Mouse (Mus musculus): ENCODE measurements around the gene Tecpr1. TPM values are rescaled to one million over a fixed set of nuclear protein-coding genes. Genes with fewer than 3 reads are reported as not detected.

Gene Tecpr1
- total RNA-seq (2014; fragmentation: Nextera tagmentation): 7.0 and 10.8 TPM in 2 replicates
- 17.5 and 20.1 TPM in 2 replicates for total RNA-seq (2017)
- polyA plus RNA-seq (2012): 5.8 and 6.9 TPM in 2 replicates

- peaks cover 2% of the 10 kb centered on the region for H3K36me3 ChIP-seq (replicated peaks)
- peak within 1 kb of the TSS; percentile 87 for H3K4me3 ChIP-seq (ENCODE audit: low read depth, low read length)
- ATAC-seq (ENCODE audit: extremely low read depth, insufficient number of reproducible peaks, low FRiP score, poor library complexity, severe bottlenecking) (peak; percentile 91), DNase-seq (ENCODE audit: low spot score) (peak; percentile 99)
- no peaks in the 10 kb centered on the region for H3K27me3 ChIP-seq (ENCODE audit: insufficient read depth, low read length)
- H3K4me1 ChIP-seq (ENCODE audit: insufficient read depth, low read depth, low read length): peaks cover 30% of the 10 kb centered on the region
- no peaks in the 10 kb centered on the region for H3K9me3 ChIP-seq (replicated peaks)
- TF ChIP-seq POLR2AphosphoS5 (IDR thresholded peaks at IDR 0.05; ENCODE audit: insufficient replicate concordance, low read depth, low read length) (no peak), TAL1 (conservative IDR thresholded peaks at IDR 0.05; ENCODE audit: low read depth, low read length) (no peak), GATA1 (IDR thresholded peaks at IDR 0.05; ENCODE audit: borderline replicate concordance, low read length) (no peak), GATA2 (IDR thresholded peaks at IDR 0.05; ENCODE audit: borderline replicate concordance, low read depth, low read length) (no peak), CTCF (IDR thresholded peaks at IDR 0.05; ENCODE audit: low read depth, low read length) (no peak)
Measured at GRCm38 (mm10) chr5:144223503-144223862, at the start of gene Tecpr1. TSS of gene Tecpr1 (minus strand) at chr5:144223615.

GRCm38 (mm10) chr5:144271772-144272171, 48.4 kb upstream of the Tecpr1 start:
- ATAC-seq (ENCODE audit: extremely low read depth, insufficient number of reproducible peaks, low FRiP score, poor library complexity, severe bottlenecking): peak; percentile 61
- Histone ChIP-seq H3K9me3 (replicated peaks) (no peaks in the 10 kb centered on the region), H3K36me3 (replicated peaks) (peaks cover 34% of the 10 kb centered on the region), H3K4me3 (ENCODE audit: low read depth, low read length) (no peak overlapping the region), H3K27me3 (ENCODE audit: insufficient read depth, low read length) (no peaks in the 10 kb centered on the region), H3K4me1 (ENCODE audit: insufficient read depth, low read depth, low read length) (peaks cover 18% of the 10 kb centered on the region)
- DNase-seq (ENCODE audit: low spot score): no peak
- no peak for TF ChIP-seq TAL1 (conservative IDR thresholded peaks at IDR 0.05; ENCODE audit: low read depth, low read length)
- TF ChIP-seq CTCF (IDR thresholded peaks at IDR 0.05; ENCODE audit: low read depth, low read length): no peak
- TF ChIP-seq GATA2 (IDR thresholded peaks at IDR 0.05; ENCODE audit: borderline replicate concordance, low read depth, low read length): no peak
- TF ChIP-seq POLR2AphosphoS5 (IDR thresholded peaks at IDR 0.05; ENCODE audit: insufficient replicate concordance, low read depth, low read length): no peak
- no peak for TF ChIP-seq GATA1 (IDR thresholded peaks at IDR 0.05; ENCODE audit: borderline replicate concordance, low read length)

DNA sequence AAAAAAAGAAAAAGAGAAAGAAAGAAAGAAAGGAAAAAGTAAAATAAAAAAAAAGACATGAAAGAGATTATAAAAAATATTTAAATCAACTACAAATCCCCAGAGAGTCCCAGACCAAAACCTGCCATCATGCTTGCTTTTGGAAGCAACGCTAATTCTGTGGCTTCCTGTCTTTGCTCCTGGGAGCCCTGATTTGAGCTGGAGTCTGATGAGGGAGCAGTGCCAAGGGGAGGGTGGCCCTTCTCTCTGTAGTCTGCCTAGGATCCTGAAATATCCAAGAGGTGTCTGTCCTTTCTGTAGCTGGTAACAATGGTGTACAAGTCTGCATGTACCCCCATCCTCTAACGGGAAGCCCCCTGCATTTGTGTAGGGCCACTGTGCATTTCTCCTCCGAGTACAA, 47.7 kb upstream of the Tecpr1 start:
- DNase-seq (ENCODE audit: low spot score): no peak
- Histone ChIP-seq H3K27me3 (ENCODE audit: insufficient read depth, low read length) (no peaks in the 10 kb centered on the region), H3K9me3 (replicated peaks) (no peaks in the 10 kb centered on the region), H3K4me1 (ENCODE audit: insufficient read depth, low read depth, low read length) (peaks cover 18% of the 10 kb centered on the region), H3K4me3 (ENCODE audit: low read depth, low read length) (no peak overlapping the region), H3K36me3 (replicated peaks) (peaks cover 41% of the 10 kb centered on the region)
- TF ChIP-seq GATA2 (IDR thresholded peaks at IDR 0.05; ENCODE audit: borderline replicate concordance, low read depth, low read length): no peak
- TF ChIP-seq TAL1 (conservative IDR thresholded peaks at IDR 0.05; ENCODE audit: low read depth, low read length): no peak
- no peak for TF ChIP-seq POLR2AphosphoS5 (IDR thresholded peaks at IDR 0.05; ENCODE audit: insufficient replicate concordance, low read depth, low read length)
- TF ChIP-seq GATA1 (IDR thresholded peaks at IDR 0.05; ENCODE audit: borderline replicate concordance, low read length): no peak
- TF ChIP-seq CTCF (IDR thresholded peaks at IDR 0.05; ENCODE audit: low read depth, low read length): no peak
- ATAC-seq (ENCODE audit: extremely low read depth, insufficient number of reproducible peaks, low FRiP score, poor library complexity, severe bottlenecking): no peak

- Histone ChIP-seq H3K4me3 (ENCODE audit: low read depth, low read length) (no peak overlapping the region), H3K27me3 (ENCODE audit: insufficient read depth, low read length) (no peaks in the 10 kb centered on the region), H3K36me3 (replicated peaks) (peaks cover 46% of the 10 kb centered on the region), H3K9me3 (replicated peaks) (no peaks in the 10 kb centered on the region), H3K4me1 (ENCODE audit: insufficient read depth, low read depth, low read length) (peaks cover 18% of the 10 kb centered on the region)
- ATAC-seq (ENCODE audit: extremely low read depth, insufficient number of reproducible peaks, low FRiP score, poor library complexity, severe bottlenecking) (no peak), DNase-seq (ENCODE audit: low spot score) (no peak)
- TF ChIP-seq POLR2AphosphoS5 (IDR thresholded peaks at IDR 0.05; ENCODE audit: insufficient replicate concordance, low read depth, low read length) (no peak), CTCF (IDR thresholded peaks at IDR 0.05; ENCODE audit: low read depth, low read length) (no peak), GATA1 (IDR thresholded peaks at IDR 0.05; ENCODE audit: borderline replicate concordance, low read length) (no peak), GATA2 (IDR thresholded peaks at IDR 0.05; ENCODE audit: borderline replicate concordance, low read depth, low read length) (no peak), TAL1 (conservative IDR thresholded peaks at IDR 0.05; ENCODE audit: low read depth, low read length) (no peak)
Measured at GRCm38 (mm10) chr5:144270420-144270819, 47.0 kb upstream of the Tecpr1 start.

DNA sequence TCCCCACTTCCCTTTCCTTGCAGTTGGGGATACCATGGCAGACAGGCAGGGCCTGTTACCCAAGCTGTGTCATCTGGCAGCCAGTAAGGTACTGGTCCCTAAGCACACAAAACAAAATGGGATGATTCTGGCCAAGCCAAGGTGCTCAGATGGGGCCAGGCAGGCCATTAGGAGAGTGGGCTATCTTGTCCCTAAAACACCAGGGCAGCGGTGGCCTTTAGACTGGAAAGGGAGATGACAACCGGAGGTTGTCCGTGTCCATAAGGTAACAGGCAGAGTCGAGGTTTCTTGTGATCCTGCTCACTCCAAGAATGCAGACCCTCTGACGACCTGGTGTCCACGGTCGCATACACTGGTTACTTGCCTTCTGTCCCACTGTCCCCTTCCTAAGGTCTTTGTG, 46.5 kb upstream of the Tecpr1 start:
- no peak for ATAC-seq (ENCODE audit: extremely low read depth, insufficient number of reproducible peaks, low FRiP score, poor library complexity, severe bottlenecking)
- peaks cover 50% of the 10 kb centered on the region for H3K36me3 ChIP-seq (replicated peaks)
- H3K4me1 ChIP-seq (ENCODE audit: insufficient read depth, low read depth, low read length): peaks cover 18% of the 10 kb centered on the region
- H3K9me3 ChIP-seq (replicated peaks): no peaks in the 10 kb centered on the region
- H3K4me3 ChIP-seq (ENCODE audit: low read depth, low read length): no peak overlapping the region
- no peak for DNase-seq (ENCODE audit: low spot score)
- H3K27me3 ChIP-seq (ENCODE audit: insufficient read depth, low read length): no peaks in the 10 kb centered on the region
- TF ChIP-seq CTCF (IDR thresholded peaks at IDR 0.05; ENCODE audit: low read depth, low read length) (no peak), GATA2 (IDR thresholded peaks at IDR 0.05; ENCODE audit: borderline replicate concordance, low read depth, low read length) (no peak), GATA1 (IDR thresholded peaks at IDR 0.05; ENCODE audit: borderline replicate concordance, low read length) (no peak), TAL1 (conservative IDR thresholded peaks at IDR 0.05; ENCODE audit: low read depth, low read length) (no peak), POLR2AphosphoS5 (IDR thresholded peaks at IDR 0.05; ENCODE audit: insufficient replicate concordance, low read depth, low read length) (no peak)

DNA sequence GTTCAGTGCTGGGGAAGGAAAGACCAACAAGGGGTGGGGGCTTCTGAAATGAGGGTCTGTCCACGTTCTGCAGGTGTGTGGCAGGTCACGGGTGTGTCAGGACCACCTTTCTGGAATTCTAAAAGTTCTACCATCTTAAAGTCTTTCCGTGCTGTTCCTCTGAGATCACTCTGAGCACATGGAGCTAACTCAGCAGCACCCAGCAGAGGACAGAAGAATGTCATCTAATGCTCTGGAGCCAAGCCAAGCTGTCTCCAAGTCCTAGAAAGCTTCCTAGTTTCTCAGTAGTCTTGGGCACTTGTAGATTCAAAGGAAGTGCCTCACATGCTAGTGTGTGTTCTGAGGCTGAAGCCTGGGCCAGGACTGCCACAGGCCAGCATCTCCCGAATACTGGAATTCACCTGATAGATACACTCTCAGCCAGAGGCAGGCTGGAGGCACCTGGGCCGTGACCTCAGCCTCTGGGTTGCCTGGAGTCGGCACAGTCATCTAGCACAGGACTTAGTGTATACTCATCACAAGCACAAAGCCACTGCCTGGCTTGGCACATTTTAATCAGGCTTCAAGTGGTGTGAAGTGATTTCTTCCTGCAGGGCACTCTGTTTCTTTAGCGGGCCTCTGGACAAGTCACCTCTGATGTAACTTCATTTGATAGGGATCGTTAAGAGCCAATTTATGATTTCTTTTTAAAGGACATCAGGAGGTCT, 44.3 kb upstream of the Tecpr1 start:
- peaks cover 18% of the 10 kb centered on the region for H3K4me1 ChIP-seq (ENCODE audit: insufficient read depth, low read depth, low read length)
- H3K27me3 ChIP-seq (ENCODE audit: insufficient read depth, low read length): no peaks in the 10 kb centered on the region
- DNase-seq (ENCODE audit: low spot score) (no peak), ATAC-seq (ENCODE audit: extremely low read depth, insufficient number of reproducible peaks, low FRiP score, poor library complexity, severe bottlenecking) (no peak)
- TF ChIP-seq CTCF (IDR thresholded peaks at IDR 0.05; ENCODE audit: low read depth, low read length) (peak; percentile 11; the same call in 1 of the 2 replicates), GATA2 (IDR thresholded peaks at IDR 0.05; ENCODE audit: borderline replicate concordance, low read depth, low read length) (no peak)
- no peaks in the 10 kb centered on the region for H3K9me3 ChIP-seq (replicated peaks)
- no peak overlapping the region for H3K4me3 ChIP-seq (ENCODE audit: low read depth, low read length)
- H3K36me3 ChIP-seq (replicated peaks): peaks cover 67% of the 10 kb centered on the region
